Mouse (Mus musculus) cortical plate, adult 2 months (tissue): ENCODE measurements around the gene Ifi47. TPM values are rescaled to one million over a fixed set of nuclear protein-coding genes. Genes with fewer than 3 reads are reported as not detected.

Experiments
- H3K27ac ChIP-seq: fragments of 200-500 bp; 2 replicates; pipeline ENCODE4 v1.5.1; 2012; ENCODE audit warnings: low read length, control low read depth, inconsistent platforms; ENCODE audit not compliant: insufficient read depth
- H3K4me1 ChIP-seq: fragments of 200-500 bp; 2 replicates; pipeline ENCODE4 v1.6.1; 2011; ENCODE audit warnings: low read length; ENCODE audit not compliant: control insufficient read depth, insufficient read depth
- H3K4me3 ChIP-seq: fragments of 200-500 bp; 2 replicates; pipeline ENCODE4 v1.5.1; 2011; ENCODE audit warnings: mild to moderate bottlenecking, low read length, control low read depth; ENCODE audit not compliant: insufficient read depth
- CTCF ChIP-seq: fragments of 200-500 bp; IDR thresholded peaks from 2 replicates; pipeline ENCODE4 v1.5.1; 2011; ENCODE audit warnings: mild to moderate bottlenecking, control low read depth, low read length; ENCODE audit not compliant: insufficient read depth; ENCODE audit errors: extremely low read depth
- POLR2A ChIP-seq: fragments of 200-500 bp; IDR thresholded peaks from 2 replicates; pipeline ENCODE4 v1.6.1; 2011; ENCODE audit warnings: mild to moderate bottlenecking, low read length, control low read depth; ENCODE audit not compliant: insufficient read depth; ENCODE audit errors: extremely low read depth
- polyA plus RNA-seq: library from polyadenylated mRNA; depleted of rRNA; stranded (reverse); fragments of >200 nt; gene quantifications from 2 replicates; pipeline ENCODE4 v1.2.3, GENCODE M21; 2012

Ifi47 gene
- polyA plus RNA-seq, 1 experiment = 2.3 TPM

GRCm38 (mm10) chr11:49080636-49081035 is 4.2 kb downstream of the Ifi47 start:
- no peak overlapping the region for H3K27ac ChIP-seq
- H3K4me1 ChIP-seq = no peaks in the 10 kb centered on the region; the same call in 1 of the 2 replicates
- no peak overlapping the region for H3K4me3 ChIP-seq
- TF ChIP-seq POLR2A (no peak), CTCF (no peak)

GRCm38 (mm10) chr11:49081356-49081755 is 5.0 kb downstream of the Ifi47 start:
- TF ChIP-seq POLR2A (no peak), CTCF (no peak)
- no peak overlapping the region for H3K27ac ChIP-seq
- H3K4me3 ChIP-seq = no peak overlapping the region
- no peaks in the 10 kb centered on the region; the same call in 1 of the 2 replicates for H3K4me1 ChIP-seq

GRCm38 (mm10) chr11:49081886-49082285 is 5.5 kb downstream of the Ifi47 start:
- Histone ChIP-seq H3K4me3 (no peak overlapping the region), H3K27ac (peak overlapping the region; percentile 10; the same call in 1 of the 2 replicates), H3K4me1 (no peaks in the 10 kb centered on the region; the same call in 1 of the 2 replicates)
- no peak for TF ChIP-seq CTCF
- TF ChIP-seq POLR2A = no peak

- no peaks in the 10 kb centered on the region; the same call in 1 of the 2 replicates for H3K4me1 ChIP-seq
- no peak overlapping the region for H3K27ac ChIP-seq
- TF ChIP-seq CTCF (no peak), POLR2A (no peak)
- H3K4me3 ChIP-seq = no peak overlapping the region
These were observed 6.8 kb downstream of the Ifi47 start for GRCm38 (mm10) chr11:49083146-49083545.

- Histone ChIP-seq H3K4me1 (no peaks in the 10 kb centered on the region; the same call in 1 of the 2 replicates), H3K27ac (no peak overlapping the region), H3K4me3 (no peak overlapping the region)
- TF ChIP-seq POLR2A (no peak), CTCF (no peak)
These were observed 7.4 kb downstream of the Ifi47 start for GRCm38 (mm10) chr11:49083808-49084207.

GRCm38 (mm10) chr11:49084385-49084784 is 8.0 kb downstream of the Ifi47 start:
- TF ChIP-seq POLR2A (no peak), CTCF (no peak)
- Histone ChIP-seq H3K4me1 (no peaks in the 10 kb centered on the region; the same call in 1 of the 2 replicates), H3K4me3 (no peak overlapping the region), H3K27ac (no peak overlapping the region)

GRCm38 (mm10) chr11:49084875-49085274 is 8.5 kb downstream of the Ifi47 start:
- TF ChIP-seq CTCF = peak; percentile 10; the same call in 1 of the 2 replicates
- TF ChIP-seq POLR2A = no peak
- Histone ChIP-seq H3K4me1 (no peaks in the 10 kb centered on the region; the same call in 1 of the 2 replicates), H3K27ac (no peak overlapping the region), H3K4me3 (no peak overlapping the region)

- TF ChIP-seq CTCF = no peak
- TF ChIP-seq POLR2A = no peak
- H3K4me3 ChIP-seq = no peak overlapping the region
- H3K27ac ChIP-seq = no peak overlapping the region
- no peaks in the 10 kb centered on the region; the same call in 1 of the 2 replicates for H3K4me1 ChIP-seq
These were observed 10.5 kb downstream of the Ifi47 start for GRCm38 (mm10) chr11:49086858-49087361.

- no peak for TF ChIP-seq POLR2A
- no peak for TF ChIP-seq CTCF
- Histone ChIP-seq H3K4me3 (no peak overlapping the region), H3K4me1 (no peaks in the 10 kb centered on the region; the same call in 1 of the 2 replicates), H3K27ac (no peak overlapping the region)
These were observed 11.6 kb downstream of the Ifi47 start for GRCm38 (mm10) chr11:49087830-49088616.
